Mouse (Mus musculus): Measurements from ENCODE around the gene Sppl3. TPM values are rescaled to one million over a fixed set of nuclear protein-coding genes. Genes with fewer than 3 reads are reported as not detected.
A peak's percentile ranks its signal among the peaks of the same experiment; 100 is the strongest.

The Sppl3 gene
- total RNA-seq, 1 experiment from 2014 or later: 34.4 TPM

DNA sequence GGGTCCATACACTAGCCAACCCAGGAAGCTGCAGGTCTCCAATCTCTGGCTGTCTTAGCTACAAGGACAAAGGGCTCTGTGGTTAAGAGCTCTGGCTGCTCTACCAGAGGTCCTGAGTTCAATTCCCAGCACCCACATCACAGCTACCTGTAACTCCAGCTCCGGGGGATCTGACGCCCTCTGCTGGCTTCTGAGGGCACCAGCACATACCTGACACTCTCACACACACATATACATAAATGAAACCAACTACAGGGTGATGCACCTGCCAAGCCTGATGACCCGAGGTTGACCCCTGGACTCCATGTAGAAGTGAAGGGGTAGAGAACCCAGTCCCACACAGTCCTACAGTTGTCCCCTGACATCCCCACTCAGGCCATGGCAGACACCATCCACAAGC, 105.5 kb downstream of the Sppl3 start:
- ATAC-seq (replicated peaks; ENCODE audit: low read depth, poor library complexity, severe bottlenecking): no peak

DNA sequence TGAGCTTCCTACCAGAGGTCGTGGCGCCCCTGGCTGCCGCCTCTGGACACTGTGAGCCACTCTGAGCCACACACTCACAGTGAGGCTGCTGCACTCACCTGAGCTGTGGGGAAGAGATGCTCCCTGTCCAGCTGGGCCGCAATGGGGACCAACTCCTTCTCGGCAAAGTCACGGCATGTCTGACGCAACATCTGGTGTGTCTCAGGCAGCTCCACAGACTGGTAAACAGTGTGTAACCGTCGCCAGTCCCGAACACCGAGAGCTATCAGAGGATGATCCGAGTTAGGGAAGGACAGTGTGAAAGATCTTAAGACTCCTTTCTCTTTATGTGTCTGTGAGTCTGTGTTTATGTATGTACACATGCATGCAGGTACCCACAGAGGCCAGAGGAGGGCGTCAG, 106.5 kb downstream of the Sppl3 start:
- no peak for ATAC-seq (replicated peaks; ENCODE audit: low read depth, poor library complexity, severe bottlenecking)

DNA sequence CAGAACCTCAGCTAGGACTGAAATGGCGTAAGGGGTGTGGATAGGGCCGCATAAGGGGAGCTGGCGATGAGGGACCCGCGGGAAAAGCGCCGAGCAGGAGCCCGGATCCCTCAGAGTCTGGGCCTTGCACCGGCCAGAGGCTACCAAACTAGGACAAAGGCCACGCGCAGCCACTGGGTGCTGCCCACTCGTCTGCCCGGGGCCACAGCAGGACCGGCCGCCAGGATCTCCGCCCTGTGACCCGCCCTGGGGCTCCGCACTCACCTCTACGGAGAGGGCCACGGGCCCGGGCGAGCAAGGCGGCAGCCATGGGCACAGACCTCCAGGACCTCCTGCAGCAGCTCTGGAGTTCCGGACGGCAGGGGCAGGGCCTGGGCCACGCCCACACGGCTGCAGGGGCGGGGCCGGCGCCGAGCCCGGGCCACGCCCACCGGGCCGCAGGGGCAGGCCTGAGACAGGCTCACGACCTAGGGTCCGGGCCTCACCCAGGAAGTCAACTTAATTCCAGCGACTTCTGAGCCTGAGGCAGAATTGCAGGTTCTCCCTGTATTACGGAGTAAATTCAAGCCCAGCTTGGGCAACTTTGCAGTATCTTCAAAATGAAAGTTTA, 108.1 kb downstream of the Sppl3 start, which contains the start of gene Acads:
Gene Acads (minus strand): TSS at position 386 of the 610 bp plus-strand sequence.
- ATAC-seq (replicated peaks; ENCODE audit: low read depth, poor library complexity, severe bottlenecking): peak; percentile 86

DNA sequence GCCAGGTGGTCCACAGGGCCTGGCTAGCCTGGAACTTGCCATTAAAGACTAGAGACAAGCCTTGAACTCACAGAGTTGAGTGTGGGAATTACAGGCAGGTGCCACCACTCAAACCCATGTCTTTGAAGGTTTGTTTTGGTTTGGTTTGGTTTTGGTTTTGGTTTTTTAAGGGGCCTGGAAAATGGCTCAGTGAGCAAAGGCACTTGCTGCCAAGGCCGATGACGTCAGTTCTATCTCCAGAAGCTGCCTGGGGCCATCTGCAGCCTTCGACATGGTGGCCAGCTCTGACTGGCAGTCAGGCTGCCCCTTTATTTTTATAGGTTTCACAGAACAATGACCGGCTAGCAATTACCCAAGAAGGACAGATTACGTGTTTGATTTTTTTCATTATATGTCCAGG, 110.0 kb downstream of the Sppl3 start:
- ATAC-seq (replicated peaks; ENCODE audit: low read depth, poor library complexity, severe bottlenecking): no peak

DNA sequence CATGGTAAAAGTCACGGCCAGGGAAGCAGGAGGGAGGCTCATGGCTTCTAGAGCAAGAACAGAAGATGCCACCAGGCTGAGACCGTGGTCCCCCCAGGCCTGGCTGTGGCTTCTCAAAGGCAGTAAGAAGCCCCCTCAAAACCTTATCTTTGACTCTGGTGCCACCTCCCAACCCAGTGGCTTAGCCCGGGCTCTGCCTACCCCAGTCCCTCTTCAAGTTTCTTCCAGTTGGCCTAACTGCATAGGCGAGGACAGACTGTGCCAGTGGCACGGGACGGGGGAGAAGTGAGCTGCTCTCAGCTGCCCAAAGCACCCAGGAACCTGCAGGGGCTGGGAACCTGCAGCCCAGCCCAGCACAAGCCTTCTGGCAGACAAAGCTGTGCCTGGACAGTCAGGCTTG, 113.8 kb downstream of the Sppl3 start:
- no peak for ATAC-seq (replicated peaks; ENCODE audit: low read depth, poor library complexity, severe bottlenecking)

DNA sequence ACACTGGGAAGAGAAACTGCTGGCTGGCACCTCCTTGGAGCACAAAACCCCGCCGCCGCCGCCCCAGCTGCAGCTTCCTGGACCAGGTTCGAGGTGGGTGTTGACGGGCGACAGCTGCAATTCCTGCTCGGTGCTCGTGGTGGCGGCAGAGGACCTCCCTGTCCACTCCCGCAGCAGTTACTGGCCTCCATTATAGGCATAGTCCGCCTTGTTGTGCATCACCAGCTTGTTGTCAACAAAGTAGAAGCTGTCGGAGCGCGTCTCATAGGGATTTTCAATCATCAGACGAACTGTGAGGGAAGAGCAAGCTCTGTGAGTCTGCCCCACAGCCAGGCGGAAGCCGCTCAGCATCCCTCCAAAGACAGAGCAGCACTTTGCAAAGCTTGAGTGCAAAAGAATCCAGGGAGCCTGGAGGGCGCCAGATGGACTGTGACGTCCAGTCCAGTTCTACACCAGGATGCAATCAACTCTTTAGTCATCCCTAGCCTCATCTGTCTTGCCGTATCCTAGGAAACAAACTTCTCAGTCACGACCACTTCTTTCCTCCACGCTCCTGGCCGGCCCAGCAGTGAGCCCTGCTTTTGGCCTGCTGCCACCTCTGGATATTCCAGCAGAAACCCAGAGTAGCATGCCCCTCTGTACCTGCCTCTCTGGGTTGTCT, 114.4 kb downstream of the Sppl3 start:
- ATAC-seq (replicated peaks; ENCODE audit: low read depth, poor library complexity, severe bottlenecking): peak; percentile 98

DNA sequence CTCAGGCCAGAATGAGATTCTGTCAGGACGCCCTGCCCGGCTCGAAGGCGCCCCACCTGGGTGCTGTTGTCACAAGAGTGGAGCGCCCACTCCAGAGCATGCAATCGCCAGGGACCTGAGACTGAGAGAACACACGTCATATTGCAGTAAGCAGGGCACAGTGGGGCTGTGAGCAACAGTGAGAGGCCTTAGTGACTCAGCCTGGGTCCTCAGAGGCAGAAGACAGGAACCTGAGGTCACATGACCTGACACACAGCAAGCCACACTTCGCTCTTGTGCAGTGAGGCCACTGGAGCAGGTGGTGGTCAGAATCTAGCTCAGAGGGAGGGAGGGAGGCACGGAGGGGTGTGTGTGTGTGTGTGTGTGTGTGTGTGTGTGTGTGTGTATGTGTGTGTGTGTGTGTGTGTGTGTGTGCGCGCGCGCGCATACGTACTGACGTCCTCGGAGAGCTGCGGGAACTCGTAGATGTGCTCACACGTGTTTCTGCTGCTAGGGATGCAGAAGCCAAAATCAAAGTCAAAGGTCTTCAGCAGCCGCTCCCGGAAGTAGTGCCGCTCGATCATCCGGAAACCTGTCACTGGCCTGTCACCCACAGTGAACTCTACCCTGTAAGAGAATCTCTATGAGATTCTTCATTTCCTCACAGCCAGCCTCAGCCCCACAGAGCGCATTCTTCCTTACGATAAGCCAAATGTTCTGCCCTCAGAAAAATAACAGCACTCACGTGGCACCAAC, 115.8 kb downstream of the Sppl3 start:
- no peak for ATAC-seq (replicated peaks; ENCODE audit: low read depth, poor library complexity, severe bottlenecking)

DNA sequence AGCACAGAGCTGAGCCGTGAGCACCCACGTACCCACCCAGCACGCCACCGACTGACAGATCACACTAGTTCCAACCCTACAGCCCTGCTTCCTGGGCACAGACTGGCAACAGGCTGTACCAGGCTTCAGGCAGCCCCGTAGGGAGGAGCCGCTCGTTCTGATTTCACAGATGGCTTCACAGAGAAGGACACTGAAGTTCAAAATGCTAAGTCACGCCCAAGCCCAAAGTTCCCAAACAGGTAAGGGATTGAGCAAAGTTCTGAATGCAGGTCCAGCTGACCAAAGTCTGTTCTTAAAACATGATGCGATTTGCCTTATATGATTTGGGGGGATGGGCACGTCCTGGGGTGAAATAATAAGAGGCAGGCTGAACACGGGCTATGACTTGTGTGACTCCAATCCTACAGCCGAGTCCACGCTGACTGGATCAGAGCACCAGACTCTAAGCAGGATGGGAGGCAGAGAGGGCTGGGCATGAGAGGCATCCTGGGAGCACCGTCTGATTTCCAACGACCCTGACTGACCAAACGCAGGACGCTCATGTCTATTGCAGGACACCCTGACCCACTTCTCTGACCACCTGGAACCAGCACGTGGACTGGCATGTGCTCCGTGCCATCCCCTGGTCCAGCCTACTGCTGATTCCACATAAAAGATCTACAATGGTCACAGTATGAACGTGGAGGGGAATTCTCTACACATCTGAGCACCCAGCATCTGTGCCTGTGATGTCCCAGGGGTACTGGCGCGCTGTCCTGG, 116.7 kb downstream of the Sppl3 start:
- ATAC-seq (replicated peaks; ENCODE audit: low read depth, poor library complexity, severe bottlenecking): no peak

DNA sequence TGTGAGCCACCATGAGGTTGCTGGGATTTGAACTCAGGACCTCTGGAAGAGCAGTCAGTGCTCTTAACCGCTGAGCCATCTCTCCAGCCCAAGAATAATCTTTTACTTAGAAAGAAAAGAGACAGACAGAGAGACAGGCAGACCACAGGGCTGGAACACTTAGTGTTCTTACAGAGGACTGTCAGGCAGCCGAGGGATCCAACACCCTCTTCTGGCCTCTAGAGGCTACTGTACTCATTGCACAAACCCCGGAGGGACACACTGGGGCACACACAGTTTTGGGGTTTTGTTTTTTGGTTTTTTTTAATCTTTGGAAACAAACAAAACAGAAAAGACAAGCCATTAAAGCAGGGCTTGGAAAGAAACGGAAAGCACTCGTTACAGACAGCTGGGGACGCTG, 118.4 kb downstream of the Sppl3 start:
- no peak for ATAC-seq (replicated peaks; ENCODE audit: low read depth, poor library complexity, severe bottlenecking)

DNA sequence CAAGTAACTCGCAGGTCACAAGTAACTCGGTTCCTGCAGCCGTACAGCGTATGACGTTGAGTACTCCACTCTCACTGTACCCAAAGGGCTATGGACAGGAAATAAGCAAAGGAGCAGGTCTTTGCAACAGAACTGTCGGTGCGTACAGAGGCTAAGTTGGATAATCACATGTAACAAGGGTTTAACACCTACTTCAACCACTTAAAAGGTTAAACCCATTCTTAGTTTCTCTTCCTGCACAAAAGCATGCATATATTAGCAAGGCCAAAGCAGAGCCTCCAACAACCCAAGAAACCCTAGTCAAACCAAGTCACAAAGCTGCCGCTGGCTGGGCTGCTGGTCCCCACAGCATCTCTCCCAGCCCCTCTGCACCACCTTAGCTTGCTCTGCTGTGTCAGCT, 121.5 kb downstream of the Sppl3 start:
- no peak for ATAC-seq (replicated peaks; ENCODE audit: low read depth, poor library complexity, severe bottlenecking)

DNA sequence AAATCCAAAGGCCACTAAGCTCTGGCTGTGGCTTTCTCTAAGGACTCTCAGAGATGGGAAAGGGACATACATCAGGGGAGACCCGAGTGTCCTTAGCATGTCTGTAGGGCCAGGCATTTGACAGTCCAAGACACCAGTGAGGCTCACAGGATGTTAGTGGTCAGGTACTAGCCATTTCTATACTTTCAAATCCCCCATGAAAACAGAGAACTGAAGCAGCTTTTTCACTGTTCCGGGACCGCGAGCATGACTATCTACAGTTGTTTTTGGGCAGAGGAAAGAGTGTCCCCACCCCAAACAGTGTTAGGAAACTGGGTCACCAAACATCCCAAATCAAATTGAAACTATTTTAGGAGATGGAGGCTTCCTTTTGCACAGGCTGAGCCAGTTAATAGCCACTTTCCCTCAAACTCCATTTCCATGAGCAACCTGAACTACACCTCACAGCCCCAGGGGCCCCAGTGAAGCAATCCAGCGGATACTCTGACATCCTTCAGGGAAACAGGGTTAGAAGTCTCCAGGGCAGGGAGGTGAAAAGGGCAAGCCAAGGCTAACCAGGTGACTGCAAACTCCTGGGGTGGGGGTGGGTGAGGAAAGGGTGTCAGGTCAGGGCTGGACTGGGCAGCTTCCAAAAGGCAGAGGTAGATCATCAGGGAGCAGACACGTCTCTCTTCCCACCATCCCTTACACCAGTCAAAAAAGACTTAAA, 122.6 kb downstream of the Sppl3 start:
- peak; percentile 23; the same call in 1 of the 2 replicates for ATAC-seq (replicated peaks; ENCODE audit: low read depth, poor library complexity, severe bottlenecking)

DNA sequence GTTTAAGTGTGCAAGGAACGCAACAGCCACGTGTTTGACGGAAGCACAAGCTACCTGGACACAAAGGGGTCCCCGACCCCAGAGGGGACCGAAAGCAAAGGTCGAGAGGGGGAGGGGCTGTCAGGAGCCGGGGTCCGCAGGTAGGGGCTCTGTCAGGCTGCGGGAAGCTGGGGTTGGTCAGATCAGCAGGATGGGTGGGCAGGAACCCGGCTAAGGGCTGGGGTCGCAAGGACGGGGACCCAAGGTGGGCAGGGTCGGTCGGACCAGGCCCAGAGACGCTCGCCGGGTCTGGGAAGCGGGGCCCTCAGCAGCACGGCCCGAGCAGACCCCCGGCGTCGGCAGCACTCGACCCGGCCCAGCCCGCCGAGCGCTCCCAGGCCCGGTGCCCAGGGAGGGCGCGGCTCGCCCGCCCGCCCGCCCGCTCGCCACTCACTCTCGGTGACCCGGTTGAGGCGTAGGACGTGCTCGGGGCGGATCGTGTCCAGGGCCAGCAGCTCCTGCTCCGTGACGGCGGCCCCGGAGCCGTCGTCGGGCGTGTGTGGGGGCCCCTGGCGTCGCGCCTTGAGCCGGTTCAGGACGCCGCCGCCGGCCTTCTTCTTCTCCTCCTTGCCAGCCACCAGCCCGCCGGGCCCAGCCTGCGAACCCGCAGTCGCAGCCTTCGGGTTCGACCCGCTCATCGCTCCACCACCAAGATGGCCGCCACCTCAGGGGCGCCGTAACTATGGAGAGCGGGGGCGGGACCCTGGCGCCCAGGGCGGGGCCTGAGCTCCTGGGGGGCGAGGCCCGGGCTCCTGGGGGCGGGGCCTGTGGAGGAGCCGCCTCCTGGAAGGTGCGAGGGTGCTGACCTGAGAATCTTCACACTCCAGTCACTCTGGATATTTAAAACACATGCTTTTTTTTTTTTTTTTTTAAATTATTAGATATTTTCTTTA, 123.6 kb downstream of the Sppl3 start, which contains the start of gene Unc119b:
Gene Unc119b (minus strand): TSS at position 742 of the 932 bp plus-strand sequence.
- ATAC-seq (replicated peaks; ENCODE audit: low read depth, poor library complexity, severe bottlenecking): peak; percentile 93

DNA sequence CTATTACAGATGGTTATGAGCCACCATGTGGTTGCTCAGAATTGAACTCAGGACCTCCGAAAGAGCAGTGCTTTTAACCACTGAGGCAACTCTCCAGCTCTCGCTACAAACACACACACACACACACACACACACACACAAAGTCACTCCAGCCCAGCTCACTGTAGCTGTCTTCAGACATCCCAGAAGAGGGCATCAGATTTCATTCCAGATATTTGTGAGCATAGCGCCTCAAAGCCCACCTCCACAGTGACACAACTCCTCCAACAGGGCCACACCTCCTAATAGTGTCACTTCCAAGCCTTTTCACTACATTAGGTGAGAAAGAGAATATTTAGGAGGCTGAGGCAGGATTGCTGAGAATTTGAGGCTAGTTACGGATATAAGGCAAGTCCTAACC, 128.2 kb downstream of the Sppl3 start:
- no peak for ATAC-seq (replicated peaks; ENCODE audit: low read depth, poor library complexity, severe bottlenecking)

DNA sequence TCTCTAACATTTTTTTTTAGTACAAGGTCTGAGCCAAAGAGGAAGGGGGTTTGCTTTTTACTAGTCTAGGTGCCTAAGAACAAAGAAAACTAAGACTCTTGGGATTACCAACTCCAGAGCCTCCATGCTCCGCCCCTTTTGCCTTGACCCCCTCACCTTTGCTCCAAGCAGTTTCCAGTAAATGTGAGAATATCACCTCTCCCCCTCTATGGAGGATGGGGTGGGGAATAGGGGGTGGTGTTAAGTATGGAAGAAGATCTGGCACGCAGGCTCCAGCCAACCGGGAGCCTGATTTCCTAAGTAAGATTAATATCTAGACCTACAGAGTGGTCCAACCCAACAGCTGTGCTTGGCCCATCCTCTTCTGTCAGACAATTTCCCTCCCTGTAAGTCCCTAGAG, 129.8 kb downstream of the Sppl3 start:
- no peak for ATAC-seq (replicated peaks; ENCODE audit: low read depth, poor library complexity, severe bottlenecking)

DNA sequence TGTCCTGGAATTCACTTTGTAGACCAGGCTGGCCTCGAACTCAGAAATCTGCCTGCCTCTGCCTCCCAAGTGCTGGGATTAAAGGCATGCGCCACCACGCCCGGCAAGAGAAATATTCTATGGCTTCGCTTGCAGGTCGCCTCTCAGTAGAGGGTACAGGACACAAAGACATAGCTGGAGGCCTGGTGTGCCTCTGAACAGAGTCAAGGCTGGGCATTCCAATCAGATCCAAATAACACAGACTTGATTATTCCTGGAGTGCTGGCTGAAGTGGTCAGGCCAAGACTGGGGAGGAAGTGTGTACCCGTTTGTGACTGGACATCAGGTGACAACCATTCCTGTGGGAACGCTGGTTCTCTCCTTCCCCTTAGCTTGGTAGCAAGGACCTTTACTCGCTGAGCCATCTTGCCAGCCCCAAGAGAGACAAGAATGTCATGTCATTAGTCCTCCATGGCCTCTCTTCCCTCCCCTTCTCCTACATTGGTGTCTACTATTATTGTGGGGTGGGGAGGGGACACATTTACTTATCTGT, 131.3 kb downstream of the Sppl3 start:
- ATAC-seq (replicated peaks; ENCODE audit: low read depth, poor library complexity, severe bottlenecking): no peak

DNA sequence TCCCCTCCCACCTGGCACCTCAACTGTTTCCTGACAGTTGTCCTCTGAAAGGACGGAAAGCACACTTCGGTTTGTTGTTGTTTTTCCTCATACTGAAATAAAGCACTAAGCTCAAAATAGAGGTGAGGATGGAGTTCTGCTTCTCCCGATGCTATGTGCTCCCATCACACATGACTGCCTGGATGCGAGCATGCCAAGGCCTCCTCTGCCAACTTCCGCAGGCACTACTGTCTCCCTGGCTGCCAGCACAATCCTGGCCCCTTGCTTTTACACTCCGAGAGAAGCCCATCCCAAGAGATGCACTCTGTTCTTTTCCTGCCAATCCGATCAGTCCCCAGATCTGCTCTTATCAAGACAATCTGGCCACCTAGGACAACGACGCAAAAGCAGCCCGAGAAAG, 132.6 kb downstream of the Sppl3 start:
- ATAC-seq (replicated peaks; ENCODE audit: low read depth, poor library complexity, severe bottlenecking): no peak

DNA sequence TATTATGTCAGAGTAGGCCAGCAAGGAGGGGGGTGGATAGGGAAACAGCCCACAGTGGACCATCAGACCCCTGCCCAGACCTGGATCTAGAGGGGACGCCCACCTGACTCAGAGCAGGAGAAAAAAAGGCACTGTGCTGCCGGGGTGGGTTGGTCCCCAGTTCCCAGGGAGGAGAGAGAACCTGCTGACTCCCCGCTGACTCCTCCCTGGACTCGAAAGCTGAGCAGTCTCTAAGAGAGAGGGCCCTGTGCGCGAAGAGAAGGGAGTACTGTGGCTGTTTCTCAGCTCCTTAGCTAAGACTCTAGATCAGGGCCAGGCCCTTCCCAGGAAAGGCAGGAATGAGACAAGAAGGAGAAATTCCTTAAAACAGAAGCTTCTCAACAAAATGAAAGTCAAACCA, 133.5 kb downstream of the Sppl3 start:
- ATAC-seq (replicated peaks; ENCODE audit: low read depth, poor library complexity, severe bottlenecking): no peak

DNA sequence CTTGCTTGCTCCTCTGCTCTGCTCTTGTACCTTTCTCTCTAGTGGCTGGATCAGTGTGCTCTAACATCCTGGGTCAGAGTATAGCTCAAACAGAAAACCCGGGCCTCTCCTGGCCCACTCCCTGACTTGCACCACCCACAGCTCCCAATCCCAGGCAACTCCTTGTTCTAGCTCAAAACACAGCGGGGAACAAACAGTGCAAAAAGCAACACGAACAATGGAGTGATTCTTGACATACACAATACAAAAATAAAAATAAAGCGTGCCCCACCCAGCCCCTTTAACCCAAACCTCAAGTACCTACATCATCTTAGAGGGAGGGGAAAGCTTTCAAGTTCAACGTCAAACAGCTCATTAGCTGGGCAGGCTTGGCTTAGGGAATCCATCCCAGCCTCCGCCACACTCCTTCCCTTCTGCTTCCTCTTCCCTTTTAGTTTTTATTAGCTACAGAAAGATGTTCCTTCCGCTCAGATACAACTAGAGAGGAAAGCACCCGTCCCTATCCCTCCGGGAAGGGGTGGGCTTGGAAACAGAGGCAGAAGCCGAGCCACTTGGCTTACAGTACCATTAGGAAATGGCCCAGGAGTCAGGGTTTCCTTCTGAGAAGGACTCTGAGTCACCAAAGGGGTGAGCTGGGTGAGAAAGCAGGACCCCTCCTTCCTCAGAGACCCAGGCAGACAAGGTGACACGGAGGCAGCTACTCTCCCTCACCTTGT, 134.5 kb downstream of the Sppl3 start:
- no peak for ATAC-seq (replicated peaks; ENCODE audit: low read depth, poor library complexity, severe bottlenecking)
